Mouse (Mus musculus) embryo, embryonic 11.5 days (tissue): ENCODE measurements around the gene Bcap31.

ENCODE experiments used
- DNase-seq: peaks from one replicate; pipeline ENCODE4 v3.0.0-alpha.2; 2012; ENCODE audit warnings: low read depth, low spot score

The Bcap31 gene

DNA sequence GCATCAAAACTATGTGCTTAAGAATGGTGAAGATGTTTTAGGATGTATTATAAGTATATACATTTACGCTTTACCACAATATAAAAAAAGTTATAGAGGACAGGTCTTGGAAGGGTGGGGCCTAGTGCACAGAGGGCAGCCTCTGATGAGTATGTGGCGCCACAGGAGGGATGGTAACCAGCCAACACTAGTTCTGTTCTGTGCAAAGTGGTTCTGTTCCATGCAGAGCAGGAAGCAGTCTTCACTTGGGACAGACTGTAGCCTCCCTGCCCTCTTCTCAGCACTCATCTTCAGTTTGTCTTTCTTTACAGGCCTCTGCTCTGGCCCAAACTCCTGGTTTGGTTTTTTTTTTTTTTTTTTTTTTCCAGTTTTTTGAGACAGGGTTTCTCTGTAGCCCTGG, 31.8 kb downstream of the Bcap31 start:
- no peak for DNase-seq

GRCm38 (mm10) chrX:73676668-73677067, 39.3 kb downstream of the Bcap31 start:
- DNase-seq = no peak

DNA sequence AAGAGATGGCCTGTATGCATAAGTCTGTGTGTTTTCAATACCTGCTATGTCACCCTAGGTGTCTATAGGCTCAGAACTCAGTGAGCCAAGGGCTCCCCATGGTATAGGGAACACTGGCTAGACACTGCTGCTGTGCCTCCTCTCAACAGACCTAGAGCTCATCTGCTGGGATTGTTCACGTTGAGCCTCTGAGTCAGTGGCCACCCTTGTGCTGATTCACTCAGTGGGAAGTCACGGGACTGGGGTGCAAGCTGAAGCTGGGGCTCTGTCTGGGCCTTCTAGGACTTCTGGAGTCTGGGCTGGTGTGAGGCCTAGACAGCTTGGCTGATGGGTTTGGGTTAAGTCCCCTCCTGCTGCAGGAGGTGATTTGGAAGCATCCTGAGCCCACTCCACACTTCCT, 40.7 kb downstream of the Bcap31 start:
- no peak for DNase-seq

- no peak for DNase-seq
Measured at GRCm38 (mm10) chrX:73673968-73674661, 41.9 kb downstream of the Bcap31 start.

- DNase-seq = no peak
Measured at GRCm38 (mm10) chrX:73673619-73673967, 42.4 kb downstream of the Bcap31 start.

- peak; percentile 43 for DNase-seq
Measured at GRCm38 (mm10) chrX:73672879-73673618, 42.9 kb downstream of the Bcap31 start, which contains the start of gene Slc6a8. Gene Slc6a8 (plus strand): TSS chrX:73673150.

DNA sequence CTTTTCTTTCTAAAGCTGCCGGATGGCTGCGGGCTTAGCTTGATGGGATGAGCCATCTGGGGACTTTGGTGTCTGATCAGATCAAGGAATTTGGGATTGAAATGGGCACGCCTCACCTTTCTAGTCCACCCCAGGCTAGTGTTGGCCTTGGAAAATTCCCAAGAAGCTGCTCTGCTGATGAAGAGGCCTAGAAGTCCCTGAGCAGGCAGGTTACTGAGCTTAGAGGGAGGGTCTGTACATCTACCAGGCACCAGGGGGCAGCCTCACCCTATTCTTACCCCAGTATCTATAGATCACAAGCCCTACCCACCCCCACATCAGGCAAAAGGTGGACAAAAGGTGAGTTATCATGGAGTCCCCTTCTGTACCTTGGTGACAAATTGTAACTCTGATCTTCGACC, 43.9 kb downstream of the Bcap31 start:
- DNase-seq = peak; percentile 40

- DNase-seq = no peak
Measured at GRCm38 (mm10) chrX:73663143-73663542, 52.8 kb downstream of the Bcap31 start.

DNA sequence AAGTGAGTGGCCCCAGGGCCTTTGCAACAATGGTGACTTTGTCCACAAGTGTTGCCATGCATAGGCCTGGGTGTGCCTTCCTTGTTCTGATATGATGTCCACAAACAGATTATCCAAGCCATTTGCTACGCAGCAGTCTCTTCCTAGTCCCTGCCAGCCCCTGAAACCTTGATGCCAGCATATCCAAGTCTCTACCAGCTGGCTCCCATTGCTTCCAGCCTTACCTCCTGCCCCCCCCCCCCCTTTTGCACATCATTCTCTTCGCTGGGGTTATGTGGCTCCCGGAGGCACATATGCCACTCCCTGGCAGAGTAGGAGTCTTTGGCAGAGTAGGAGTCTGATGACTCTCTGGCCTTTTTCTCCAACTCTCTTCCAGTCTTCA, 55.7 kb downstream of the Bcap31 start:
- no peak for DNase-seq

DNA sequence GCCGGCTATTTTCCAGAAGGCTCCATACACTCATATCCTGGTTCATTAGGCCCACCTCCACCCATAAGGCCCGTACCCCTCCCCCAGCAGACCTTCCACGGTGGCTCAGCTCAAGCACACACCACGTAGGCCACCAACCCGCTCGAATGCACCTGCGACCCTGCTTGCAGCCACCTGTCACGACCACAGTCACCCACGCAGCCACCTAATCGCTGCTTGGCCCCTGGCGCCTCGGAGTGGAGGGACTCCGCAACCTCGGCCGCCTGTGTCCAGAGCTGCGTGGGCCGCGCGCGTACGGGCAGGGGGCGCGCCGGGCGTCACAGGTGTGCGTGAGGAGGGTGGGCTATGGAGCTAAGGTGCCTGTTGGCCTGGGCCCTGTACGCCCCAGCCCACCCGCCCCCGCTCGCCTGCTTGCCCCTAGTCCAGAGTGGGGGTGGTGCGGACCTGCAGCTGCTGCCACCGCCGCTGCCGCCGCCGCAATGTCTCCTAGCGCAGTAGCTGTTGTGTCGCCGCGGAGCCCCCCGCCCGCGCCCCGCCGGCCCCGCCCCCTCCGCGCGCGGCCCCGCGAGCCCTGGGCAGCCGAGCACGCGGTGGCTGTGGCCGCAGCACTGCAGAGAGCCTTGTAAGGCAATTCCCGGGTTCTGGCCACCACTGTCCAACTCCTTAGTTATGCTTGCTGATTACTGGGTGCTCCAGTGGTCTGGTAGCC, 56.2 kb downstream of the Bcap31 start, which contains the start of gene Pnck:
Gene Pnck (minus strand): TSS at position 543 of the 709 bp plus-strand sequence.
- no peak for DNase-seq

DNA sequence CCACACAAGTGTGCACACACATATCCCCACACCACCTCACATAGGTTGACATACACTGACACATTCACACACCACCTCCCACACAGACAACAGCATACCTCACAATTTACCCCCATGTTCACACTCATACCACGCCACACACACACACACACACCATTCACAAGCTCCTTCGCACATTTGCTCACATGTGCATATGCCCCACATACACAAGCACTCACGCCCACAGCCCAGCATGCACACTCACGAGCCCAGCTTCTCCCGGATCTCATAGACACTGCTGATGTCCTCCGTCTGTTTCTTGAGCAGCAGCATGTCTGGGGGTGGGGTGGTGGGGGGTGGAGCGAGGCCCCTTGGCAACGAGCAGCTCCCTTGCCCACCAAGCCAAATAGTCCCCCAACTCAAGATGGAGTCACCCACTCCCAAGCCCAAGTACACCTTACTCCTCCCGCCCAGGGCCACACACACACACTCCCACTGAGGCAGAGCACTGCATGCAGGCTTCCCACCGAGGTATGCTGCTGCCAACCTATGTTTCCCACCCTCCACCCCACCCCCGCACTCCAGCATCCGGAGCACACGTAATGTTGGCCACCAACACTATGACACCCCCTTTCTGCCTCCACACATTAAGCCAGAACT, 56.9 kb downstream of the Bcap31 start:
- no peak for DNase-seq

DNA sequence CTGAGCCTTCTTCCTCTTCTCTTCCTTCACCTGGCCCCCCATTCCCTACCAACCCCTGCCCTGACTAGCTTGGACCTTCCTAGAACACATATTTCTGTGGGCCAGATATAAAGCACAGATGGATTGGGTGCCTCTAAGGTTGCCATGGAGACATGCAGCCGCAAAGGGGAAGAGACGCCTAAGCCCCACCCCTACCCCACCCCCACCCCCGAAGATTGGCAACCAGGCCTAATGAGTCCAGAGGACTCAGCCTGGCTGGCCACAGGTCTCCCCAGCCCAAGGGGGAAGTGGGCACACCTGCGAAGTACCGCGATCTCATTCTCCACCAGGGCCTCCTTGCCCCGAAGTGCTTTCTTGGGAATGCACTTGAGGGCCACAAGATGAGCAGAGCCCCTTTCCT, 57.6 kb downstream of the Bcap31 start:
- no peak for DNase-seq

GRCm38 (mm10) chrX:73655529-73655928, 60.4 kb downstream of the Bcap31 start:
- no peak for DNase-seq

DNA sequence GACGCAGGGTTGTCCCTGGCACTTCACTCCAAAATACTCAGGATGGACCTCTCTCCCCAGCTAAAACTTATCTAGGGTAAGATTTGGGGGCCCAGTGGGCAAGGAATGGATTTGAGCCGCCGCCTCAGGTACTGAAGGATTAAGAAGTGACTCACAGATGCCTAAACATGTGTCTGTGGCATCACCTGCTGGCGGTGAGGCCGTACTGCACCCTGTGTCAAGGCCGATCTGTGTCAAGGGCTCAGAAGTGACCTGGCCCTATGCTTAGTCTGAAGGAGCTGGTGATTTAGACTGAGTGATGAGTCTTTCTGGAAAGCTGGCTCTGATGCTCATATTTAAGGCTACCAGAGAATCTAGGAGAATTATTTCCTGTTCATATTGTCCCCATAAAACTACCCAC, 61.8 kb downstream of the Bcap31 start:
- peak; percentile 47 for DNase-seq

GRCm38 (mm10) chrX:73653392-73653791, 62.6 kb downstream of the Bcap31 start:
- no peak for DNase-seq

DNA sequence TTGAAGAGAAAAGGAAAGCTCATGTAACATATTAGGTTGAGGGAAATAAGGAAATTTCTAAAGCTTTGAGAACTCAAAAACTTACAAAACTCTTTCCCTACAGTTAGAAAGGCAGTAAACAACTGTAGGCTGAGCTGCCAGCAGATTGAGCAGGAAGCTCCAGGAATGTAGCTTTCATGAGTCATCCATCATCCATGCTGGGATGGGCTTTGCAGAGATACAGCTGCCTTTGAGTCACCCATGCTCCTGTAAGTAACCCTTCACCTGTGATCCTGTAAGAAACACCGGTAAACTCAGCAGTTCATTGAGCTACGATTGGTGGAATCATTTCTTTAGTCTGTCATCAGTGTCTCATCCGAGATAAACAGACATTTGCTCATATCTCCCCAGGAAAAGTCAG, 65.1 kb downstream of the Bcap31 start:
- DNase-seq = no peak

DNA sequence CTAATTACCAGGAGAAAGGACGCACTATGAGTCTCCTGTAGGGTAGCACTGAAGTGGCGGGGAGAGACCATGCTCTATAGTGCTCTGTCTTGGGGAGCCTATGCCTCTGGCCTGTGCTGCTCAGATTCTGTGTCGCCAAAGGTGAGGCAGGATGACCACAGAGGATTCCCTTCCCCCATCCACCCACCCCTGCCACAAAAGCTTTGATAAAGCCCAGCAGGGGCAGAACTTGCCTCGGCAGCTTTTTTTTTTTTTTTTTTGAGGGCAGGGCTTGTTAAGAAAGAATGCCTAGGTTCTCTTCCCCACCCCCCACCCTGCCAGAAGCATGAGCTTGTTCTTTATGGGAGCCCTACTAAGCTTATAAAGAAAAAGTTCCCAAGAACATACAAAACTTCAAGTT, 70.9 kb downstream of the Bcap31 start:
- no peak for DNase-seq

- DNase-seq = no peak
Measured at GRCm38 (mm10) chrX:73639901-73640469, 76.0 kb downstream of the Bcap31 start.

DNA sequence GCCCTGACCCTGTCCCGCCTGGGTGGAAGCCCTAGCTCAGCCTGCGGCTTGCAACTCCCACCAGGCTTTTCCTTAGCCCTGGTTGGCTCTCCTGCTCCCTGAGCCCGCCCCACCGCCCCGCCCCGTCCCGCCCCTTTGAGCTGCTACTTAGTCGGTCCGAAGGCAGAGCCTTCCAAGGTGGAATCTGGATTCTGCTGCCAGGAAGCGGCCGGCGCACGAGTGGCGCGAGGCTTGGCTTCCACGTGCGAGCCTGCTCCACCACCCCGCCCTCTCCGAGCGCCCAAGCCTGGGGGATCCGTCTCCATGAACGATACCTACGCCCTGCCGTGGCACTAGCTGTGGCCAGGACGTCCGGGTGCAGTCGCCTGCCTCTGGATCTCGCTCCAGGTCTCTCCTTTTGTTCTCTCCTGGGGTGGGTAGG, 76.7 kb downstream of the Bcap31 start, which contains the start of gene Dusp9:
Gene Dusp9 (plus strand): TSS at position 165 of the 421 bp plus-strand sequence.
- peak; percentile 51 for DNase-seq

GRCm38 (mm10) chrX:73637415-73637814, 78.6 kb downstream of the Bcap31 start:
- no peak for DNase-seq
